Mouse (Mus musculus) bone marrow, adult 2 months (tissue): ENCODE data around the gene Gm3164.
"Not testable (repeated sequence)": the region's sequence is repeated elsewhere in the genome, so short reads cannot be mapped to it uniquely, and the experiment has no call there.

ENCODE experiments used
- CTCF ChIP-seq: fragments of 200-500 bp; IDR thresholded peaks from 2 replicates; pipeline ENCODE4 v1.5.1; 2011; ENCODE audit warnings: low read length, control low read depth; ENCODE audit not compliant: control insufficient read depth, insufficient read depth
- POLR2A ChIP-seq: fragments of 200-500 bp; IDR thresholded peaks from 2 replicates; pipeline ENCODE4 v1.6.1; 2011; ENCODE audit warnings: low read depth, mild to moderate bottlenecking, control low read depth, low read length, borderline replicate concordance; ENCODE audit not compliant: control insufficient read depth

DNA sequence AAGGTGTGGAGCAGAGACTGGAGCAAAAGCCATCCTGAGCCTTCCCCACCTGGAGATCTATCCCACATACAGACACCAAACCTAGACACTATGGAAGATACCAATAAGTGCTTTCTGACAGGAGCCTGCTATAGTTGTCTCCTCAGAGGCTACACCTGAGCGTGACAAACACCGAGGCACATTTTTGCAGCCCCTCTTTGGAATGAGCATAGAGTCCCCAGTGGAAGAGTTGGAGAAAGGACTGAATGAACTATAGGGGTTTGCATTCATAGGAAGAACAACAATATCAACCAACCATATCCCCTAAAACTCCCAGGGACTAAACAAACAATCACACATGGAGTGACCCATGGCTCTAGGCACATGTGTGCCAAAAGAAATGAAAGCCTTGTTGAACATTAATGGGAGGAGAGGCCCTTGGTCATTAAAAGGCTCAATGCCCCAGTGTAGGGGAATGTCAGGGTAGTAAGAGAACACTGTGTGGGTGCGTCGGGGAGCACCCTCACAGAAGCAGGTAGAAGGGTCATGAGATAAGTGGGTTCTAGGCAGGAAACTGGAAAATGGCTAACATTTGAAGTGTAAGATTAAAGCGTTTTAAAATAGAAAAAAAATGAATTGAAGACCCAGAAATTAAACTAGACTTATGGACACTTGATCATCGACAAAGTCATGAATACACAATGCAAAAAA lies 22.3 kb upstream of the Gm3164 start:
- TF ChIP-seq CTCF, POLR2A: not testable (repeated sequence)
